ENCODE assay signal across 8 mouse cellular contexts in genomic region chr7:27732508-27732907, GRCm38 (mm10). TPM values are rescaled to one million over a fixed set of nuclear protein-coding genes. Genes with fewer than 3 reads are reported as not detected.
DNase-seq lines count a peak whose midpoint lies in the region; ATAC-seq and TF ChIP-seq lines count a peak whose summit lies in the region.

No protein-coding gene starts in this region.

- no peak for TF ChIP-seq CTCF in ES-Bruce4 (IDR thresholded peaks at IDR 0.05; ENCODE audit: low read depth, low read length)

- no peaks in the 10 kb centered on the region for H3K9me3 ChIP-seq in heart, embryonic 10.5 days
- no peaks in the 10 kb centered on the region for H3K9me3 ChIP-seq in ES-Bruce4 (replicated peaks; ENCODE audit: control insufficient read depth, insufficient read depth, low read length, poor library complexity, severe bottlenecking)
- H3K9me3 ChIP-seq in hindbrain, embryonic 12.5 days (replicated peaks), result no peaks in the 10 kb centered on the region
- H3K9me3 ChIP-seq in midbrain, embryonic 11.5 days (ENCODE audit: control insufficient read depth, low read length), result no peaks in the 10 kb centered on the region

- ATAC-seq in hindbrain, embryonic 12.5 days (ENCODE audit: low FRiP score), result no peak
- ATAC-seq in midbrain, embryonic 11.5 days (ENCODE audit: low FRiP score), result no peak

- H3K9ac ChIP-seq in ES-Bruce4 (ENCODE audit: low read depth, poor library complexity, severe bottlenecking), result 0 out of 2 replicates have a peak overlapping the region, but pooled peaks have one; percentile 51
- H3K9ac ChIP-seq in hindbrain, embryonic 12.5 days, result peak overlapping the region; percentile 88
- peak overlapping the region; percentile 86 for H3K9ac ChIP-seq in midbrain, embryonic 11.5 days (ENCODE audit: low read length)

- 84% methylated on average over 6 of the region's 6 CpGs for WGBS in heart, embryonic 10.5 days
- 56% methylated on average over 6 of the region's 6 CpGs for WGBS in hindbrain, embryonic 12.5 days
- WGBS in midbrain, embryonic 11.5 days, result 68% methylated on average over 6 of the region's 6 CpGs

- no peaks in the 10 kb centered on the region for H3K27me3 ChIP-seq in heart, embryonic 10.5 days (ENCODE audit: insufficient read depth, poor library complexity, severe bottlenecking)
- H3K27me3 ChIP-seq in ES-Bruce4 (ENCODE audit: control insufficient read depth, insufficient read depth, low read length, poor library complexity, severe bottlenecking), result no peaks in the 10 kb centered on the region
- H3K27me3 ChIP-seq in hindbrain, embryonic 12.5 days, result no peaks in the 10 kb centered on the region
- no peaks in the 10 kb centered on the region for H3K27me3 ChIP-seq in midbrain, embryonic 11.5 days (ENCODE audit: control insufficient read depth, insufficient read depth, low read length)

- TF ChIP-seq EP300 in ES-Bruce4 (IDR thresholded peaks at IDR 0.05; ENCODE audit: insufficient read depth, low read depth, low read length), result no peak

- peak overlapping the region; percentile 72 for H3K4me3 ChIP-seq in heart, embryonic 10.5 days
- H3K4me3 ChIP-seq in ES-Bruce4 (ENCODE audit: low read depth, low read length), result no peak overlapping the region
- peak overlapping the region; percentile 60 for H3K4me3 ChIP-seq in hindbrain, embryonic 12.5 days
- peak overlapping the region; percentile 67 for H3K4me3 ChIP-seq in midbrain, embryonic 11.5 days (ENCODE audit: low read depth, low read length)

- H3K4me1 ChIP-seq in heart, embryonic 10.5 days, result peaks cover 14% of the 10 kb centered on the region
- peaks cover 3% of the 10 kb centered on the region for H3K4me1 ChIP-seq in ES-Bruce4 (ENCODE audit: control insufficient read depth, insufficient read depth, low read length)
- H3K4me1 ChIP-seq in hindbrain, embryonic 12.5 days, result peaks cover 34% of the 10 kb centered on the region
- peaks cover 21% of the 10 kb centered on the region for H3K4me1 ChIP-seq in midbrain, embryonic 11.5 days (ENCODE audit: control insufficient read depth, insufficient read depth, low read length)

- no peak for TF ChIP-seq POLR2A in ES-Bruce4 (IDR thresholded peaks at IDR 0.05; ENCODE audit: insufficient read depth, low read length)

- intact Hi-C loops in heart, postnatal 25 days (cut with DNase I), result loop anchor here (5.0 kb wide), 1 partner anchor 75 kb away; the partner anchor contains the start of gene Zfp626

- H3K27ac ChIP-seq in heart, embryonic 10.5 days, result peak overlapping the region; percentile 90; the same call in 1 of the 2 replicates
- no peak overlapping the region for H3K27ac ChIP-seq in ES-Bruce4 (ENCODE audit: insufficient read depth, low read length)
- peak overlapping the region; percentile 97 for H3K27ac ChIP-seq in hindbrain, embryonic 12.5 days
- H3K27ac ChIP-seq in midbrain, embryonic 11.5 days (ENCODE audit: low read depth, low read length), result peak overlapping the region; percentile 96; the same call in 1 of the 2 replicates

- H3K4me2 ChIP-seq in hindbrain, embryonic 12.5 days (replicated peaks), result peak overlapping the region; percentile 71
- peak overlapping the region; percentile 57 for H3K4me2 ChIP-seq in midbrain, embryonic 11.5 days

- H3K36me3 ChIP-seq in heart, embryonic 10.5 days, result peaks cover 6% of the 10 kb centered on the region; the same call in 1 of the 2 replicates
- no peaks in the 10 kb centered on the region for H3K36me3 ChIP-seq in ES-Bruce4 (ENCODE audit: control insufficient read depth, insufficient read depth, low read length, poor library complexity, severe bottlenecking)
- H3K36me3 ChIP-seq in hindbrain, embryonic 12.5 days, result 0 out of 2 replicates have a peak, but pooled peaks cover under 1% of the 10 kb centered on the region
- H3K36me3 ChIP-seq in midbrain, embryonic 11.5 days (ENCODE audit: control insufficient read depth, insufficient read depth, low read length), result no peaks in the 10 kb centered on the region

- DNase-seq in heart, embryonic 10.5 days (ENCODE audit: low spot score), result no peak
- no peak for DNase-seq in heart, adult 9 months (ENCODE audit: low spot score in 2 of 2)
- peak; percentile 90 for DNase-seq in midbrain, embryonic 11.5 days (ENCODE audit: low spot score, missing footprints)
- no peak for DNase-seq in yolk sac, embryonic 10.5 days (ENCODE audit: low spot score)
- no peak for DNase-seq in frontal cortex, postnatal 25 days (ENCODE audit: low spot score in 2 of 2)
- no peak for DNase-seq in heart, postnatal 25 days (ENCODE audit: low spot score)

RNA-seq across cellular contexts. Expression of gene Zfp60, which starts 1.3 kb away (rescaled TPM):
- polyA plus RNA-seq in heart, embryonic 10.5 days (2016; fragmentation: Nextera tagmentation; extraction: Ambion mirVana), result 23.8 and 28.7 TPM in 2 replicates
- polyA plus RNA-seq in ES-Bruce4 (2011; ENCODE audit: insufficient read depth, insufficient read length, low read depth, missing spikeins), result 18.5 and 24.0 TPM in 2 replicates
- 101 and 107 TPM in 2 replicates for polyA plus RNA-seq in hindbrain, embryonic 12.5 days (2016; fragmentation: Nextera tagmentation; extraction: Ambion mirVana)
- polyA plus RNA-seq in midbrain, embryonic 11.5 days (2014; fragmentation: Nextera tagmentation; extraction: Ambion mirVana), result 83.0 and 89.2 TPM in 2 replicates
- 1 to 10 TPM; 8.2 to 8.9 TPM for total RNA-seq in heart, postnatal 25 days (2021)

RNA-seq across cellular contexts. Expression of gene Zfp607b, which starts 43.4 kb away (rescaled TPM):
- 1.6 and 2.5 TPM in 2 replicates for polyA plus RNA-seq in heart, embryonic 10.5 days (2016; fragmentation: Nextera tagmentation; extraction: Ambion mirVana)
- polyA plus RNA-seq in ES-Bruce4 (2011; ENCODE audit: insufficient read depth, insufficient read length, low read depth, missing spikeins), result 1.6 and 1.8 TPM in 2 replicates
- 6.9 and 8.7 TPM in 2 replicates for polyA plus RNA-seq in hindbrain, embryonic 12.5 days (2016; fragmentation: Nextera tagmentation; extraction: Ambion mirVana)
- polyA plus RNA-seq in midbrain, embryonic 11.5 days (2014; fragmentation: Nextera tagmentation; extraction: Ambion mirVana), result 8.6 and 9.3 TPM in 2 replicates
- under 1 TPM; 0.39 to 0.88 TPM for total RNA-seq in heart, postnatal 25 days (2021)

RNA-seq across cellular contexts. Expression of gene Map3k10, which starts 58.1 kb away (rescaled TPM):
- polyA plus RNA-seq in heart, embryonic 10.5 days (2016; fragmentation: Nextera tagmentation; extraction: Ambion mirVana), result 4.5 and 10.6 TPM in 2 replicates
- polyA plus RNA-seq in ES-Bruce4 (2011; ENCODE audit: insufficient read depth, insufficient read length, low read depth, missing spikeins), result 13.5 and 16.5 TPM in 2 replicates
- polyA plus RNA-seq in hindbrain, embryonic 12.5 days (2016; fragmentation: Nextera tagmentation; extraction: Ambion mirVana), result 18.8 and 19.8 TPM in 2 replicates
- 5.1 and 8.8 TPM in 2 replicates for polyA plus RNA-seq in midbrain, embryonic 11.5 days (2014; fragmentation: Nextera tagmentation; extraction: Ambion mirVana)
- 10 to 100 TPM; 21.9 to 22.2 TPM for total RNA-seq in heart, postnatal 25 days (2021)
